In genomic region chr17:9169371-9169770, GRCm38 (mm10) we compare ENCODE assay signal across 8 mouse cellular contexts.
DNase-seq lines count a peak whose midpoint lies in the region; ATAC-seq and TF ChIP-seq lines count a peak whose summit lies in the region.

No protein-coding gene starts in this region.

- ATAC-seq in activated CD4-positive, CD25-positive, alpha-beta regulatory T cell, adult 4 months, result no peak

- peak; percentile 4 for TF ChIP-seq CTCF in ES-Bruce4 (IDR thresholded peaks at IDR 0.05; ENCODE audit: low read depth, low read length)
- no peak for TF ChIP-seq CTCF in olfactory bulb, adult 2 months (IDR thresholded peaks at IDR 0.05; ENCODE audit: insufficient read depth, low read depth, low read length)

- H3K4me3 ChIP-seq in ES-Bruce4 (ENCODE audit: low read depth, low read length), result no peak overlapping the region
- no peak overlapping the region for H3K4me3 ChIP-seq in olfactory bulb, adult 2 months (ENCODE audit: insufficient read depth, low read depth, low read length)

- peaks cover 2% of the 10 kb centered on the region for H3K4me1 ChIP-seq in ES-Bruce4 (ENCODE audit: control insufficient read depth, insufficient read depth, low read length)
- H3K4me1 ChIP-seq in olfactory bulb, adult 2 months (ENCODE audit: control insufficient read depth, insufficient read depth, low read length), result peaks cover 6% of the 10 kb centered on the region; the same call in 1 of the 2 replicates

- no peak overlapping the region for H3K9ac ChIP-seq in ES-Bruce4 (ENCODE audit: low read depth, poor library complexity, severe bottlenecking)

- no peaks in the 10 kb centered on the region for H3K27me3 ChIP-seq in ES-Bruce4 (ENCODE audit: control insufficient read depth, insufficient read depth, low read length, poor library complexity, severe bottlenecking)

- no peak for TF ChIP-seq POLR2A in ES-Bruce4 (IDR thresholded peaks at IDR 0.05; ENCODE audit: insufficient read depth, low read length)
- no peak for TF ChIP-seq POLR2A in olfactory bulb, adult 2 months (IDR thresholded peaks at IDR 0.05; ENCODE audit: insufficient read depth, low read depth, low read length)

- WGBS in olfactory bulb, adult 2 months, result 1% methylated on average over 11 of the region's 11 CpGs

- intact Hi-C loops in gastrocnemius, postnatal 14 days (cut with DNase I; ENCODE audit: low total_unique reads), result no loop called here

- no peak overlapping the region for H3K27ac ChIP-seq in ES-Bruce4 (ENCODE audit: insufficient read depth, low read length)
- peak overlapping the region; percentile 85 for H3K27ac ChIP-seq in olfactory bulb, adult 2 months (ENCODE audit: insufficient read depth, low read depth, low read length)

- DNase-seq in B cell, adult 2 months, result peak; percentile 27 to 37
- DNase-seq in cerebellum, adult 9-11 months, result peak; percentile 52
- DNase-seq in gastrocnemius, postnatal 14 days, result peak; percentile 30
- peak; percentile 35 to 78 for DNase-seq in kidney, postnatal 36 days
- DNase-seq in lung, adult 18-20 months, result peak; percentile 6 to 33

- H3K9me3 ChIP-seq in ES-Bruce4 (replicated peaks; ENCODE audit: control insufficient read depth, insufficient read depth, low read length, poor library complexity, severe bottlenecking), result peaks cover 4% of the 10 kb centered on the region; the same call in 1 of the 2 replicates

- no peak for TF ChIP-seq EP300 in ES-Bruce4 (IDR thresholded peaks at IDR 0.05; ENCODE audit: insufficient read depth, low read depth, low read length)

- H3K36me3 ChIP-seq in ES-Bruce4 (ENCODE audit: control insufficient read depth, insufficient read depth, low read length, poor library complexity, severe bottlenecking), result no peaks in the 10 kb centered on the region
